Mouse (Mus musculus): ENCODE measurements around the gene Mus81. TPM values are rescaled to one million over a fixed set of nuclear protein-coding genes. Genes with fewer than 3 reads are reported as not detected.

Gene Mus81
- polyA plus RNA-seq, 1 experiment from 2014 or later: 18.5 TPM

DNA sequence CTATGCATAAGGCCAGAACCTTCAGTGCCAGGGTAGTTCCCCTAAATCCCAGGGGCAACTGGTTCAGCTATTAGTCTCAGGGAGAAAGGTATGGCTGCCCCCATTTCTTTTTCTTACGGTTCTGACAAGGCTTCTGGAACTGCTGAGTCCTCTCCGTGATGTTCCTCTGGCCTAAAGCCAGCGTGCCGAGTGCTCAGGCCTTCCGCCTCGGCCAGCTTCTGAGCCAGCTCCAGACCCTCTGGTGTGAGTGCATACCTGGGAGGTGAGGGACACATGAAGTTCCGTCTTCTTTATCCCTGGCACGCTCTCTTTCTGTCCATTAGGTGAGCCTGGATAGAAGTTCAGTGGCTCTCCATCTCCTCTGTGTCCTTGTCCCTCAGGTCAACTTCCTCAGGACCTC lies 2.8 kb downstream of the Mus81 start:
- Histone ChIP-seq H3K9me3 (ENCODE audit: control insufficient read depth, low read length) (no peaks in the 10 kb centered on the region), H3K9ac (ENCODE audit: low read length) (no peak overlapping the region), H3K27ac (replicated peaks) (no peak overlapping the region), H3K36me3 (ENCODE audit: control insufficient read depth, insufficient read depth, low read length) (peaks cover 17% of the 10 kb centered on the region; the same call in 1 of the 2 replicates), H3K27me3 (ENCODE audit: control insufficient read depth, insufficient read depth, low read length) (no peaks in the 10 kb centered on the region), H3K4me1 (replicated peaks; ENCODE audit: control insufficient read depth, insufficient read depth) (no peaks in the 10 kb centered on the region), H3K4me2 (replicated peaks; ENCODE audit: low read depth) (no peak overlapping the region), H3K4me3 (ENCODE audit: low read depth, low read length) (no peak overlapping the region)
- TF ChIP-seq CTCF (IDR thresholded peaks at IDR 0.05; ENCODE audit: low read depth) (no peak), EP300 (optimal IDR thresholded peaks at IDR 0.05) (no peak)
- ATAC-seq (ENCODE audit: low FRiP score, low TSS enrichment): no peak
- WGBS: 78% methylated on average over 8 of the region's 8 CpGs
- no peak for DNase-seq (ENCODE audit: low spot score)

DNA sequence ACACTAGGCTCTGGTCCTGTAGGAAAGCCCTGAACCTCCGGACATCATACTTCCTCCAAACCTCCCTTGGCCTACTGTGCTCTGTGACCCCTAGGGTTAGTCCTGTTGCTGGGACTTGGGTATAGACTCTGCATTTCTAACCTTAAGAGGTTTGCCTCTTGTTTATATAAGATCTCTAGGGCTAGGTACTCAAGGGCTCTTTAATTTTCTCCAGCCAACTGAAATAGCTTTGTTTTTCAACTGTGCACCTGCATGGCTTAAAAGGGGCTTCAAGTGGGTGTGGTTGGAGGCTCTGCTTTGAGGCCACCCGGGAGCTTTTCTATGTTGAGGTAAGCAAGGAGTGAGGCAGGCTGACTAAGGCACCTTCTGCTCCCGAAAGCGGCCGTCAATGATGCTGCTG lies 3.7 kb downstream of the Mus81 start:
- no peak for TF ChIP-seq CTCF (IDR thresholded peaks at IDR 0.05; ENCODE audit: low read depth)
- TF ChIP-seq EP300 (optimal IDR thresholded peaks at IDR 0.05): no peak
- DNase-seq (ENCODE audit: low spot score) (no peak), ATAC-seq (ENCODE audit: low FRiP score, low TSS enrichment) (no peak)
- H3K27me3 ChIP-seq (ENCODE audit: control insufficient read depth, insufficient read depth, low read length): no peaks in the 10 kb centered on the region
- WGBS: 89% methylated on average over 5 of the region's 5 CpGs
- peaks cover 21% of the 10 kb centered on the region; the same call in 1 of the 2 replicates for H3K36me3 ChIP-seq (ENCODE audit: control insufficient read depth, insufficient read depth, low read length)
- no peak overlapping the region for H3K4me2 ChIP-seq (replicated peaks; ENCODE audit: low read depth)
- no peaks in the 10 kb centered on the region for H3K9me3 ChIP-seq (ENCODE audit: control insufficient read depth, low read length)
- no peak overlapping the region for H3K27ac ChIP-seq (replicated peaks)
- no peak overlapping the region for H3K4me3 ChIP-seq (ENCODE audit: low read depth, low read length)
- no peaks in the 10 kb centered on the region for H3K4me1 ChIP-seq (replicated peaks; ENCODE audit: control insufficient read depth, insufficient read depth)
- no peak overlapping the region for H3K9ac ChIP-seq (ENCODE audit: low read length)

- Histone ChIP-seq H3K4me1 (replicated peaks; ENCODE audit: control insufficient read depth, insufficient read depth) (no peaks in the 10 kb centered on the region), H3K4me2 (replicated peaks; ENCODE audit: low read depth) (no peak overlapping the region), H3K27me3 (ENCODE audit: control insufficient read depth, insufficient read depth, low read length) (no peaks in the 10 kb centered on the region), H3K36me3 (ENCODE audit: control insufficient read depth, insufficient read depth, low read length) (peaks cover 21% of the 10 kb centered on the region; the same call in 1 of the 2 replicates), H3K9ac (ENCODE audit: low read length) (no peak overlapping the region), H3K4me3 (ENCODE audit: low read depth, low read length) (no peak overlapping the region), H3K9me3 (ENCODE audit: control insufficient read depth, low read length) (no peaks in the 10 kb centered on the region), H3K27ac (replicated peaks) (no peak overlapping the region)
- no peak for TF ChIP-seq CTCF (IDR thresholded peaks at IDR 0.05; ENCODE audit: low read depth)
- no peak for TF ChIP-seq EP300 (optimal IDR thresholded peaks at IDR 0.05)
- 92% methylated on average over 19 of the region's 19 CpGs for WGBS
- ATAC-seq (ENCODE audit: low FRiP score, low TSS enrichment) (no peak), DNase-seq (ENCODE audit: low spot score) (no peak)
These were observed 4.5 kb downstream of the Mus81 start for GRCm38 (mm10) chr19:5483386-5484359.

- Histone ChIP-seq H3K27ac (replicated peaks) (no peak overlapping the region), H3K4me1 (replicated peaks; ENCODE audit: control insufficient read depth, insufficient read depth) (no peaks in the 10 kb centered on the region; the same call in 1 of the 2 replicates), H3K9ac (ENCODE audit: low read length) (no peak overlapping the region), H3K4me3 (ENCODE audit: low read depth, low read length) (no peak overlapping the region), H3K4me2 (replicated peaks; ENCODE audit: low read depth) (no peak overlapping the region), H3K9me3 (ENCODE audit: control insufficient read depth, low read length) (no peaks in the 10 kb centered on the region), H3K27me3 (ENCODE audit: control insufficient read depth, insufficient read depth, low read length) (no peaks in the 10 kb centered on the region), H3K36me3 (ENCODE audit: control insufficient read depth, insufficient read depth, low read length) (peaks cover 21% of the 10 kb centered on the region; the same call in 1 of the 2 replicates)
- TF ChIP-seq EP300 (optimal IDR thresholded peaks at IDR 0.05): no peak
- TF ChIP-seq CTCF (IDR thresholded peaks at IDR 0.05; ENCODE audit: low read depth): no peak
- WGBS: 92% methylated on average over 10 of the region's 10 CpGs
- ATAC-seq (ENCODE audit: low FRiP score, low TSS enrichment) (no peak), DNase-seq (ENCODE audit: low spot score) (no peak)
These were observed 6.8 kb downstream of the Mus81 start for GRCm38 (mm10) chr19:5481398-5481797.

DNA sequence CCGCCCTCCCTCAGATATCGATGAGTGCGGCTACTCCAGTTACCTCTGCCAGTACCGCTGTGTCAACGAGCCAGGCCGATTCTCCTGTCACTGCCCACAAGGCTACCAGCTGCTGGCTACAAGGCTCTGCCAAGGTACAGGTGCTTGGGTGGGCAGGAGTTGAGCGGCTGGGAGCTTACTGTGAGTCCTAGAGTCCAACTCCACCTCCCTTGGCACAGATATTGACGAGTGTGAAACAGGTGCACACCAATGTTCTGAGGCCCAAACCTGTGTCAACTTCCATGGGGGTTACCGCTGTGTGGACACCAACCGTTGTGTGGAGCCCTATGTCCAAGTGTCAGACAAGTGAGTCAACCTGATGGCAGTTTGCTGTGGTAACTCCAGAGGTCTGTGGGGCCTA lies 8.2 kb downstream of the Mus81 start:
- no peaks in the 10 kb centered on the region for H3K9me3 ChIP-seq (ENCODE audit: control insufficient read depth, low read length)
- no peak overlapping the region for H3K4me3 ChIP-seq (ENCODE audit: low read depth, low read length)
- H3K27ac ChIP-seq (replicated peaks): no peak overlapping the region
- no peak overlapping the region for H3K4me2 ChIP-seq (replicated peaks; ENCODE audit: low read depth)
- no peaks in the 10 kb centered on the region for H3K27me3 ChIP-seq (ENCODE audit: control insufficient read depth, insufficient read depth, low read length)
- no peak for TF ChIP-seq CTCF (IDR thresholded peaks at IDR 0.05; ENCODE audit: low read depth)
- TF ChIP-seq EP300 (optimal IDR thresholded peaks at IDR 0.05): no peak
- H3K36me3 ChIP-seq (ENCODE audit: control insufficient read depth, insufficient read depth, low read length): peaks cover 21% of the 10 kb centered on the region; the same call in 1 of the 2 replicates
- ATAC-seq (ENCODE audit: low FRiP score, low TSS enrichment): no peak
- DNase-seq (ENCODE audit: low spot score): no peak
- H3K9ac ChIP-seq (ENCODE audit: low read length): no peak overlapping the region
- no peaks in the 10 kb centered on the region; the same call in 1 of the 2 replicates for H3K4me1 ChIP-seq (replicated peaks; ENCODE audit: control insufficient read depth, insufficient read depth)
- WGBS: 82% methylated on average over 10 of the region's 10 CpGs
